Mouse (Mus musculus) neural tube, embryonic 15.5 days (tissue): ENCODE measurements around the gene Psmc3ip. TPM values are rescaled to one million over a fixed set of nuclear protein-coding genes. Genes with fewer than 3 reads are reported as not detected.

ENCODE experiments used
- ATAC-seq: fragments of 200-750 bp; cut with Nextera tagmentation; 2 replicates; pipeline ENCODE4 v1.8.0; 2017; ENCODE audit warnings: mild to moderate bottlenecking, moderate TSS enrichment, moderate library complexity; ENCODE audit not compliant: low FRiP score
- H3K27ac ChIP-seq: fragments of 300-500 bp; sonication (generic); replicated peaks from 2 replicates; pipeline ENCODE4 v1.5.1; 2015; ENCODE audit warnings: mild to moderate bottlenecking, inconsistent platforms
- H3K27me3 ChIP-seq: fragments of 300-500 bp; sonication (generic); replicated peaks from 2 replicates; pipeline ENCODE4 v1.6.1; 2015; ENCODE audit warnings: inconsistent platforms
- H3K36me3 ChIP-seq: fragments of 300-500 bp; sonication (generic); 2 replicates; pipeline ENCODE4 v1.6.1; 2015; ENCODE audit warnings: inconsistent platforms
- H3K4me1 ChIP-seq: fragments of 300-500 bp; sonication (generic); 2 replicates; pipeline ENCODE4 v1.6.1; 2015; ENCODE audit warnings: inconsistent platforms
- H3K4me2 ChIP-seq: fragments of 300-500 bp; sonication (generic); 2 replicates; pipeline ENCODE4 v1.6.1; 2015; ENCODE audit warnings: inconsistent platforms, mild to moderate bottlenecking, moderate library complexity
- H3K4me3 ChIP-seq: fragments of 300-500 bp; sonication (generic); replicated peaks from 2 replicates; pipeline ENCODE4 v1.5.1; 2015; ENCODE audit warnings: mild to moderate bottlenecking, inconsistent platforms
- H3K9ac ChIP-seq: fragments of 300-500 bp; sonication (generic); replicated peaks from 2 replicates; pipeline ENCODE4 v1.6.1; 2015; ENCODE audit warnings: mild to moderate bottlenecking, inconsistent platforms
- H3K9me3 ChIP-seq: fragments of 300-500 bp; sonication (generic); replicated peaks from 2 replicates; pipeline ENCODE4 v1.6.1; 2016; ENCODE audit warnings: inconsistent platforms
- WGBS: fragments of 180-500 bp; shearing (Covaris S2); methylation state at CpG from one replicate; pipeline ENCODE4 v1.1.7; 2015; ENCODE audit warnings: mixed read lengths; 5-methylcytosine and 5-hydroxymethylcytosine counted together
- microRNA-seq: library from miRNA; unstranded; fragments of <30 nt; microRNA quantifications from one replicate; pipeline ENCODE4, GENCODE M21; 2017
- polyA plus RNA-seq: library from polyadenylated mRNA; unstranded; fragments of >200 nt; fragmentation: Nextera tagmentation; extraction: Ambion mirVana; gene quantifications from 2 replicates; pipeline ENCODE4 v1.2.1, GENCODE M21; 2015

Psmc3ip gene
- polyA plus RNA-seq, 1 experiment from 2014 or later, result 17.7 TPM

GRCm38 (mm10) chr11:101046440-101046839, 48.8 kb downstream of the Psmc3ip start:
- no peak overlapping the region for H3K4me3 ChIP-seq
- H3K36me3 ChIP-seq, result peaks cover 98% of the 10 kb centered on the region
- H3K27me3 ChIP-seq, result no peaks in the 10 kb centered on the region
- H3K9me3 ChIP-seq, result no peaks in the 10 kb centered on the region
- WGBS, result 75% methylated on average over 9 of the region's 9 CpGs
- ATAC-seq, result no peak
- H3K9ac ChIP-seq, result no peak overlapping the region
- H3K4me2 ChIP-seq, result no peak overlapping the region
- H3K4me1 ChIP-seq, result no peaks in the 10 kb centered on the region
- no peak overlapping the region for H3K27ac ChIP-seq

- Histone ChIP-seq H3K4me1 (no peaks in the 10 kb centered on the region), H3K4me2 (no peak overlapping the region), H3K27me3 (no peaks in the 10 kb centered on the region), H3K9ac (no peak overlapping the region), H3K36me3 (peaks cover 97% of the 10 kb centered on the region), H3K27ac (no peak overlapping the region), H3K9me3 (no peaks in the 10 kb centered on the region), H3K4me3 (no peak overlapping the region)
- 96% methylated on average over 4 of the region's 4 CpGs for WGBS
- ATAC-seq, result no peak
These were observed 49.4 kb downstream of the Psmc3ip start for GRCm38 (mm10) chr11:101045826-101046225.

Small RNA genes within 50 kb of the gene (microRNA-seq; reads per million reads assigned to microRNA genes)
- gene Gm27626, result not detected

Other genes starting within 250 kb of the Psmc3ip start
- gene Stat5b, start 244.7 kb downstream of the Psmc3ip start, polyA plus RNA-seq, result 18.5 and 25.5 TPM in 2 replicates
- gene Stat5a, start 236.1 kb downstream of the Psmc3ip start, polyA plus RNA-seq, result 2.1 and 10.1 TPM in 2 replicates
- gene Stat3, start 155.9 kb downstream of the Psmc3ip start, polyA plus RNA-seq, result 57.9 and 66.9 TPM in 2 replicates
- gene Cavin1, start 124.5 kb downstream of the Psmc3ip start, polyA plus RNA-seq, result 45.6 and 73.4 TPM in 2 replicates
- 150 and 167 TPM in 2 replicates for gene Atp6v0a1, start 86.0 kb downstream of the Psmc3ip start, polyA plus RNA-seq
- gene Naglu, start 25.4 kb downstream of the Psmc3ip start, polyA plus RNA-seq, result 11.7 and 12.4 TPM in 2 replicates
- 0.22 and 0.29 TPM in 2 replicates for gene Hsd17b1, start 17.0 kb downstream of the Psmc3ip start, polyA plus RNA-seq
- gene Coasy, start 12.9 kb downstream of the Psmc3ip start, polyA plus RNA-seq, result 37.5 and 39.6 TPM in 2 replicates
- gene Mlx, start 8.2 kb downstream of the Psmc3ip start, polyA plus RNA-seq, result 94.2 and 96.6 TPM in 2 replicates
- gene Retreg3, start 24.5 kb upstream of the Psmc3ip start, polyA plus RNA-seq, result 23.5 and 26.0 TPM in 2 replicates
- gene Tubg1, start 24.5 kb upstream of the Psmc3ip start, polyA plus RNA-seq, result 68.4 and 73.7 TPM in 2 replicates
- gene Tubg2, start 60.5 kb upstream of the Psmc3ip start, polyA plus RNA-seq, result 49.9 and 60.7 TPM in 2 replicates
- gene Cntnap1, start 75.1 kb upstream of the Psmc3ip start, polyA plus RNA-seq, result 11.2 and 12.3 TPM in 2 replicates
- 9.2 and 9.5 TPM in 2 replicates for gene Plekhh3, start 75.9 kb upstream of the Psmc3ip start, polyA plus RNA-seq
- 0.51 and 0.70 TPM in 2 replicates for gene Ccr10, start 80.0 kb upstream of the Psmc3ip start, polyA plus RNA-seq
- gene Ezh1, start 131.0 kb upstream of the Psmc3ip start, polyA plus RNA-seq, result 25.4 and 26.1 TPM in 2 replicates
- 105 and 107 TPM in 2 replicates for gene Ramp2, start 150.6 kb upstream of the Psmc3ip start, polyA plus RNA-seq
- 123 and 128 TPM in 2 replicates for gene Vps25, start 158.3 kb upstream of the Psmc3ip start, polyA plus RNA-seq
- 5.1 and 7.0 TPM in 2 replicates for gene Wnk4, start 165.1 kb upstream of the Psmc3ip start, polyA plus RNA-seq
- gene Cntd1, start 183.6 kb upstream of the Psmc3ip start, polyA plus RNA-seq, result 0.77 and 0.80 TPM in 2 replicates
- 213 and 237 TPM in 2 replicates for gene Coa3, start 183.7 kb upstream of the Psmc3ip start, polyA plus RNA-seq
- gene Becn1, start 206.8 kb upstream of the Psmc3ip start, polyA plus RNA-seq, result 172 and 175 TPM in 2 replicates
- gene Psme3, start 220.8 kb upstream of the Psmc3ip start, polyA plus RNA-seq, result 108 and 123 TPM in 2 replicates
- 1.5 and 1.7 TPM in 2 replicates for gene Aoc2, start 229.6 kb upstream of the Psmc3ip start, polyA plus RNA-seq
- gene Aoc3, start 235.2 kb upstream of the Psmc3ip start, polyA plus RNA-seq, result 0.20 and 0.38 TPM in 2 replicates